Mouse (Mus musculus) WW6 (cell line): ENCODE measurements around the gene Nhlrc2.

Source experiments
- DNase-seq: peaks from one replicate; pipeline ENCODE4 v3.0.0-alpha.2; 2013; ENCODE audit warnings: low read depth, low spot score

Nhlrc2 gene

DNA sequence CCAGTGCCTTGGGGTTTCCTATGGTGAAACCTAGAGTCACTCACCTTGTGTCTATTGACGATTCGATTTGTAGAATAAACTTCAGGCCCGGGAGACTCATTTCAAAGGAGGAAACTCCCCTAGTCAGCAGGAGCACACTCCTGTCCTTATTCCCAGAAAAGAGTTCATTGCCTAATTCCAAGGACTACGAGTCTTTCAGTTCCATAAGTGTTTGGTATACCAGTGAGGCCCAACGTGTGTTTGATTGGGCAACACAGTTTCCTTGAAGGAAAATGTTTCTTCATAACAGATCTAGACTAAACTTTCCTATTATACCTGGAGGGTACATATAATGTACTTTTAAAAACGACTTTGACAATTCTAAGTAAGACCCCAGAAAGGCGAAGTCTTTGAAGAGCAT lies 73.8 kb downstream of the Nhlrc2 start:
- DNase-seq = no peak

- no peak for DNase-seq
Measured at GRCm38 (mm10) chr19:56627881-56628472, 79.9 kb downstream of the Nhlrc2 start.

DNA sequence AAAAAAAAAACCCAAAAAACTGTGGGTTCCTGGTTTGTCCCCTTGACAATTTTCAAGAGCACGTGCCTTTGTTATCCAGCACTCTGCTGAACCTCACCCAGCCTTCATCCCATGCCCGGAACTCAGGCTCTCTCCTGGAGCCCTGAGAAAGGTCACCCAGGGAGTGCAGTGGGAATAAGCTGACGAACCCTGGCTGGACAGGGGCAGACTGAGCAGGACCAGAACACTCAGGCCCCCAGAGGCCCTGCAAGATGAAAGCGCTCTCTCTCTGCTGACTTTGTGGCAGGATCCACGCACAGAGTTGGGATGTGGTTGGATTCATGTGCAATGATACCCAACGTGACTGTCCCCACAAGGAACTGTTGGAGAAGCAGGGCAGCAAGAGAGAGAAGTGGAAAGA lies 81.6 kb downstream of the Nhlrc2 start:
- DNase-seq = no peak

- no peak for DNase-seq
Measured at GRCm38 (mm10) chr19:56631017-56631416, 83.0 kb downstream of the Nhlrc2 start.

GRCm38 (mm10) chr19:56631451-56631901 lies 83.4 kb downstream of the Nhlrc2 start:
- no peak for DNase-seq

GRCm38 (mm10) chr19:56637035-56637683 lies 89.1 kb downstream of the Nhlrc2 start:
- DNase-seq = no peak

GRCm38 (mm10) chr19:56637684-56638049 lies 89.6 kb downstream of the Nhlrc2 start:
- DNase-seq = no peak

- no peak for DNase-seq
Measured at GRCm38 (mm10) chr19:56647451-56648120, 99.5 kb downstream of the Nhlrc2 start.

- no peak for DNase-seq
Measured at GRCm38 (mm10) chr19:56651262-56651661, 103.2 kb downstream of the Nhlrc2 start.

GRCm38 (mm10) chr19:56652034-56652962 lies 104.2 kb downstream of the Nhlrc2 start:
- no peak for DNase-seq
